In genomic region chr9:65214778-65215493, GRCm38 (mm10) we compare ENCODE assay signal across 8 mouse cellular contexts. TPM values are rescaled to one million over a fixed set of nuclear protein-coding genes. Genes with fewer than 3 reads are reported as not detected.
DNase-seq lines count a peak whose midpoint lies in the region; ATAC-seq lines count a peak whose summit lies in the region.

No protein-coding gene starts in this region.

- H3K4me1 ChIP-seq in hindbrain, embryonic 12.5 days = peaks cover 11% of the 10 kb centered on the region

- no peaks in the 10 kb centered on the region for H3K36me3 ChIP-seq in hindbrain, embryonic 12.5 days

- no peaks in the 10 kb centered on the region for H3K9me3 ChIP-seq in hindbrain, embryonic 12.5 days (replicated peaks)

- DNase-seq in NIH3T3 (ENCODE audit: low read depth) = peak; percentile 83
- DNase-seq in cerebellum, adult 9-11 months = peak; percentile 90
- DNase-seq in frontal cortex, postnatal 10 days (ENCODE audit: low spot score in 2 of 2) = peak; percentile 66 to 81
- peak; percentile 85 for DNase-seq in layer of hippocampus, postnatal 36 days
- peak; percentile 88 for DNase-seq in lung, postnatal 25 days (ENCODE audit: low spot score)
- DNase-seq in retina, embryonic 14.5 days (ENCODE audit: low spot score) = peak; percentile 85
- DNase-seq in thymus, postnatal 4 days = peak; percentile 91

- WGBS in hindbrain, embryonic 12.5 days = 1% methylated on average over 53 of the region's 59 CpGs

- peak; percentile 94 for ATAC-seq in hindbrain, embryonic 12.5 days (ENCODE audit: low FRiP score)

- H3K27me3 ChIP-seq in hindbrain, embryonic 12.5 days = no peaks in the 10 kb centered on the region

- peak overlapping the region; percentile 55 for H3K4me3 ChIP-seq in hindbrain, embryonic 12.5 days

- H3K9ac ChIP-seq in hindbrain, embryonic 12.5 days = peak overlapping the region; percentile 84

- peak overlapping the region; percentile 91 for H3K27ac ChIP-seq in hindbrain, embryonic 12.5 days

- peak overlapping the region; percentile 86 for H3K4me2 ChIP-seq in hindbrain, embryonic 12.5 days (replicated peaks)

RNA-seq across cellular contexts. Expression of gene Parp16, which starts 19.8 kb away (rescaled TPM):
- 5.8 and 6.4 TPM in 2 replicates for polyA plus RNA-seq in hindbrain, embryonic 12.5 days (2016; fragmentation: Nextera tagmentation; extraction: Ambion mirVana)
- total RNA-seq in layer of hippocampus, postnatal 36 days (2021) = 1 to 10 TPM; 4.6 to 4.9 TPM

RNA-seq across cellular contexts. Expression of gene Cilp, which starts 50.0 kb away (rescaled TPM):
- 0.41 and 0.73 TPM in 2 replicates for polyA plus RNA-seq in hindbrain, embryonic 12.5 days (2016; fragmentation: Nextera tagmentation; extraction: Ambion mirVana)
- total RNA-seq in layer of hippocampus, postnatal 36 days (2021) = not detected

Comparison
In these comparisons a context has a peak if more than half of its experiments do, and no peak if none do; other contexts are left out.
1. Peak in every context shown above with its lines: DNase-seq, ATAC-seq, H3K4me3 ChIP-seq and H3K27ac ChIP-seq.